Mouse (Mus musculus): ENCODE measurements around the gene Olfr464.

GRCm38 (mm10) chr11:87892168-87892567 lies 28.6 kb downstream of the Olfr464 start, which contains the start of gene Olfr462:
- no peak for TF ChIP-seq POLR2A (IDR thresholded peaks at IDR 0.05; ENCODE audit: extremely low read depth, insufficient read depth, low read length)
- TF ChIP-seq CTCF (IDR thresholded peaks at IDR 0.05; ENCODE audit: low read depth, low read length) = no peak

All from liver, adult 2 months (tissue).